Mouse (Mus musculus): ENCODE measurements around the gene Iqce. TPM values are rescaled to one million over a fixed set of nuclear protein-coding genes. Genes with fewer than 3 reads are reported as not detected.

Gene Iqce
- polyA plus RNA-seq, 1 experiment from 2014 or later, result 31.0 TPM

DNA sequence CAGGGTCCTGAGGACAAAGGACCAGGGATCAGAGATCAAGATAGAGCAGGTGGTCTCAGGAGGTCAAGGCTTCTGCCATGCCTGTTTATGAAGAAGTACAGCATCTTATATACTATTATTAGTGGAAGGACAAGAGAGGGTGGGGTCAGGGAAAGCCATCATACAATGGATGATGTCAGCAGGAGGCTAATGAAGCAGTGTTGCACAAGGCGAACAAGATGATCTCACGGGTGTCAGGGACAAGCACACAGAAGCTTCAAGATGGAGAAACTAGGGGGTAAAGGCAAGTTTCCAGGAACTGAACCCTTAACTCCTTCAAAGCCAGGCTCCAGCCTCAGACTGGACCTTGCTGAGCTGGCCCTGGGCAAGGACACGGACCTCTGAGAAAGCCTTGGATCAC lies 19.9 kb upstream of the Iqce start:
- DNase-seq (ENCODE audit: low spot score) (no peak), ATAC-seq (replicated peaks; ENCODE audit: low FRiP score) (no peak)
- Histone ChIP-seq H3K4me2 (ENCODE audit: low read depth, low read length, severe bottlenecking) (no peak overlapping the region), H3K9ac (ENCODE audit: low read length) (no peak overlapping the region), H3K4me1 (replicated peaks; ENCODE audit: control insufficient read depth, insufficient read depth, low read length) (no peaks in the 10 kb centered on the region), H3K9me3 (ENCODE audit: control insufficient read depth, low read length) (no peaks in the 10 kb centered on the region), H3K36me3 (ENCODE audit: control insufficient read depth, insufficient read depth, low read length) (peaks cover 6% of the 10 kb centered on the region), H3K27me3 (ENCODE audit: control insufficient read depth, insufficient read depth, low read length) (no peaks in the 10 kb centered on the region), H3K4me3 (ENCODE audit: low read depth, low read length) (no peak overlapping the region), H3K27ac (ENCODE audit: low read depth, low read length) (no peak overlapping the region)
- 73% methylated on average over 3 of the region's 3 CpGs for WGBS

DNA sequence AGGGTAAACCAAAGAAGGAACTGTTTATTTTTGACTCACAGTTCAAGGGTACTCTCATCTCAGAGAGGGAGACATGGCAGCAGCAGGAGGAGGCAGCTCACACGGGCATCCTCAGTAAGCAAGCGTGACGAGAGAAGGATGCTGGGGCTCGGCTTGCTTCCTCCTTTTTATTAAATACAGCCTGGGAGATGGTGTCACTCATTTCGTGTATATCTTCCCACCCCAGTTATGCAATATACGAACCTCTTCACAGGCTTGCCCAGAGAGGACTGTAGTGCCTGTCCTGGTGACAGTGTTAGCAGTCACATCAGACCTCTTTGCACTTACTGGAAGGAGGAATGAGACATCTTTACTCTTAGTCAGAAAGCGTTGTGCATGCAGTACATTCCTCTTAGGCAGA lies 18.6 kb upstream of the Iqce start:
- 83% methylated on average over 7 of the region's 7 CpGs for WGBS
- H3K27me3 ChIP-seq (ENCODE audit: control insufficient read depth, insufficient read depth, low read length), result no peaks in the 10 kb centered on the region
- H3K4me2 ChIP-seq (ENCODE audit: low read depth, low read length, severe bottlenecking), result no peak overlapping the region
- no peak overlapping the region for H3K9ac ChIP-seq (ENCODE audit: low read length)
- no peak overlapping the region for H3K27ac ChIP-seq (ENCODE audit: low read depth, low read length)
- no peaks in the 10 kb centered on the region for H3K4me1 ChIP-seq (replicated peaks; ENCODE audit: control insufficient read depth, insufficient read depth, low read length)
- H3K4me3 ChIP-seq (ENCODE audit: low read depth, low read length), result no peak overlapping the region
- no peaks in the 10 kb centered on the region for H3K9me3 ChIP-seq (ENCODE audit: control insufficient read depth, low read length)
- DNase-seq (ENCODE audit: low spot score) (no peak), ATAC-seq (replicated peaks; ENCODE audit: low FRiP score) (no peak)
- H3K36me3 ChIP-seq (ENCODE audit: control insufficient read depth, insufficient read depth, low read length), result peaks cover 6% of the 10 kb centered on the region

DNA sequence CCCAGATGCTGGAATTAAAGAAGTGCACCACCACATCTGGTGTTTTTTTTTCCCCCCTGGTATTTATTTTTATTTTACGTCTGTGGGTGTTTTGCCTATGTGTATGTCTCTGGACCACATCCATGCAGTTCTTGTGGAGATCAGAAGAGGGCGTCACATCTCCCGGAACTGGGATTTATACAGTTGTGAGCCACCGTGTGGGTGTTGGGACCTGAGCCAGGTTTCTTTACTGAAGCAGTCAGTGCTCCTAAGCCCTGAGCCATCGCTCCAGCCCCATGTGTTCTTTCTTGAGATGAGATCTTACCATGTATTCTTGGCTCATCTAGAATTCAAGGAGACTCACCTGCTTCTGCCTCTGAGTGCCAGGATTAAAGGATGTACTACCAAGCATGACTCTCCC lies 8.9 kb upstream of the Iqce start:
- Histone ChIP-seq H3K4me3 (ENCODE audit: low read depth, low read length) (no peak overlapping the region), H3K4me2 (ENCODE audit: low read depth, low read length, severe bottlenecking) (no peak overlapping the region), H3K27ac (ENCODE audit: low read depth, low read length) (no peak overlapping the region), H3K4me1 (replicated peaks; ENCODE audit: control insufficient read depth, insufficient read depth, low read length) (no peaks in the 10 kb centered on the region), H3K9me3 (ENCODE audit: control insufficient read depth, low read length) (no peaks in the 10 kb centered on the region), H3K27me3 (ENCODE audit: control insufficient read depth, insufficient read depth, low read length) (no peaks in the 10 kb centered on the region), H3K9ac (ENCODE audit: low read length) (no peak overlapping the region), H3K36me3 (ENCODE audit: control insufficient read depth, insufficient read depth, low read length) (peaks cover 3% of the 10 kb centered on the region; the same call in 1 of the 2 replicates)
- DNase-seq (ENCODE audit: low spot score), result no peak
- ATAC-seq (replicated peaks; ENCODE audit: low FRiP score), result no peak
- WGBS, result 83% methylated on average over 5 of the region's 5 CpGs

DNA sequence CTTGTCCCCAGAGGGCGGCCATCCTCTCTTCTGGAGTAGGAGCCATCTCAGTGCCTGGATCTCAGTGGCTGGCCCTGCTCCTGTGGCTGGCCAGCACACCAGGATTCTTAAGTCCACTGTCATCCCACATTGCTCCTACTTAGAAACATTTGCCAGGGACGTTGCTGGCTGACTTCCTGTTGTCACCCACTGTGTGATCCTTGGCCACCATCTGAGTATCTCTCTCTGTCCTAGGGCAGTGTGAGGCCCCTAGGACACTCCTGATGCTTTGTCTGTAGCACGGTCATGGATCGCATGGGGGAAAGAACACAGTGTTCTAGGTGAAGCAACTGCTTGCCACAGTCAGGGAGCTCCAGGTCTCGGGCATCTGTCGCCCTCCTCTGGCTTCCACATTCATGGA lies 8.1 kb upstream of the Iqce start:
- H3K9me3 ChIP-seq (ENCODE audit: control insufficient read depth, low read length), result no peaks in the 10 kb centered on the region
- H3K36me3 ChIP-seq (ENCODE audit: control insufficient read depth, insufficient read depth, low read length), result peaks cover 3% of the 10 kb centered on the region; the same call in 1 of the 2 replicates
- peaks cover 2% of the 10 kb centered on the region; the same call in 1 of the 2 replicates for H3K4me1 ChIP-seq (replicated peaks; ENCODE audit: control insufficient read depth, insufficient read depth, low read length)
- WGBS, result 93% methylated on average over 6 of the region's 6 CpGs
- ATAC-seq (replicated peaks; ENCODE audit: low FRiP score) (no peak), DNase-seq (ENCODE audit: low spot score) (no peak)
- H3K27me3 ChIP-seq (ENCODE audit: control insufficient read depth, insufficient read depth, low read length), result no peaks in the 10 kb centered on the region
- H3K27ac ChIP-seq (ENCODE audit: low read depth, low read length), result no peak overlapping the region
- H3K9ac ChIP-seq (ENCODE audit: low read length), result no peak overlapping the region
- no peak overlapping the region for H3K4me2 ChIP-seq (ENCODE audit: low read depth, low read length, severe bottlenecking)
- no peak overlapping the region for H3K4me3 ChIP-seq (ENCODE audit: low read depth, low read length)

DNA sequence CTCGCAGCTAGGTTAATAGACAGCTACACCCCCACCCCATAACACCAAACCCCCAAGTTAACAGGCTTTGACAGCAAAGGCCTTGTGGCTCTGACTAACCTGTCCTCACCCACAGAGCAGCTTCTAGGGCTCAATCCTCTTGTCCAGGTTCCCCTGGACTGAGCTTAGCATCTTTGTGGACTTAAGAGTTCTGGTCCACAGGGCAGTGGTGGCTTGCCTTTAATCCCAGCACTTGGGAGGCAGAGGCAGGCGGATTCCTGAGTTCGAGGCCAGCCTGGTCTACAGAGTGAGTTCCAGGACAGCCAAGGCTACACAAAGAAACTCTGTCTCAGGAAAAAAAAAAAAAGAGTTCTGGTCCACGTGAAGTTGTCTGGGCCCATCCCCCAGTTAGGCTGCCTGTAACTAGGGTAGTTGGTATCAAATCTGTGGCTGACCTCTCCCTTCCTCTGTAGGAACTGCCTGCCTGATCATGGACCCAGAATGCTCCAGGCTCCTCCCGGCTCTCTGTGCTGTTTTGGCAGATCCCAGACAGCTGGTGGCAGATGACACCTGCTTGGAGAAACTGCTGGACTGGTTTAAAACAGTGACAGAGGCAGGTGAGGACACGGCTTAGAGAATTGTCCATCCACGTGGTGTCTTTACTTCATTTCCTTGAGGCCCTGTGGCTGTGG lies 3.5 kb upstream of the Iqce start:
- DNase-seq (ENCODE audit: low spot score) (no peak), ATAC-seq (replicated peaks; ENCODE audit: low FRiP score) (no peak)
- 61% methylated on average over 7 of the region's 7 CpGs for WGBS
- H3K9me3 ChIP-seq (ENCODE audit: control insufficient read depth, low read length), result no peaks in the 10 kb centered on the region
- H3K9ac ChIP-seq (ENCODE audit: low read length), result peak overlapping the region; percentile 69
- no peaks in the 10 kb centered on the region for H3K27me3 ChIP-seq (ENCODE audit: control insufficient read depth, insufficient read depth, low read length)
- H3K4me1 ChIP-seq (replicated peaks; ENCODE audit: control insufficient read depth, insufficient read depth, low read length), result peaks cover 13% of the 10 kb centered on the region
- H3K4me3 ChIP-seq (ENCODE audit: low read depth, low read length), result peak overlapping the region; percentile 65
- H3K4me2 ChIP-seq (ENCODE audit: low read depth, low read length, severe bottlenecking), result peak overlapping the region; percentile 74
- no peaks in the 10 kb centered on the region for H3K36me3 ChIP-seq (ENCODE audit: control insufficient read depth, insufficient read depth, low read length)
- H3K27ac ChIP-seq (ENCODE audit: low read depth, low read length), result no peak overlapping the region

DNA sequence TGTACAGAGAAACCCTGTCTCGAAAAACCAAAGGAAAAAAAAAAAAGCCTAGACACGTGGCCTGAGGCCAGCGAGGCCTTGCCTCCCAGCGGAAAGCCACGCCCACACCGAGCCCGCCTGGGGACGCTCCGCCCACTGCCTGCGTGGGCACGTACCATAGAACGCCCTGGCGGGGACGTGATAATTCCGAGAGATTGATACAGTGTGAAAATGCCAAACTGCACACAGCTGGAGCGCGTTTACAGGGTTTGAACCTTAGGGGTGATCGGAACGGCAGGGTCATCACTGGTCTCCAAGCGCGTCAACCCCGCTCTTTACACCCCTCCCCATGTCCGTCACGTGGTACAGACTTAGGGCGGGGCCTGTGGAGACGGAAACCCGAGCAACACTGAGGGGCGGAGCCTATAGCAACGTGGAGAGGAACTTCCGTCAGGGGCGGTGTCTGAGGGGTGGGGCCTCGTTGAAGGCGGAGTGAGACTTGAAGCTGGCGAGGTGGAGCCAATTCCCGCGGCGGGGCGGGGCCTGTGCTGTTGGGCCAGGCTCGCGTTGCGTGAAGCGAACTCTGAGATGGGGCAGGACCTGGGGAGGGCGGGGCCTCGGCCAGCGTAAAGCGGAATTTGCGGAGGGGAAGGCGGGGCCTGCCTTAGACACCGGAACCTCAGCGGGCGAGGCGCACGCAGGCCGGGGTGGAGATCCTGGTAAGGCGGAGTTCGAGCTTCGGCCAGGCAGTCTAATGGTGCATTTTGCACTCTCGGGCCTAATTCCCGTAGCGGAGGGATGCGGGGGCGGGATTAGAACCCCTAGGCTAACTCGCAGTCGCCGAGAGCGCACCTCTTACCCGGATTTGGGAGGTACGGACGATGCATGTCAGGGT lies 2.4 kb upstream of the Iqce start, which contains the start of gene Brat1:
TSS of gene Brat1 (plus strand) at position 634 of the 874 bp plus-strand sequence.
- H3K4me1 ChIP-seq (replicated peaks; ENCODE audit: control insufficient read depth, insufficient read depth, low read length), result peaks cover 13% of the 10 kb centered on the region

DNA sequence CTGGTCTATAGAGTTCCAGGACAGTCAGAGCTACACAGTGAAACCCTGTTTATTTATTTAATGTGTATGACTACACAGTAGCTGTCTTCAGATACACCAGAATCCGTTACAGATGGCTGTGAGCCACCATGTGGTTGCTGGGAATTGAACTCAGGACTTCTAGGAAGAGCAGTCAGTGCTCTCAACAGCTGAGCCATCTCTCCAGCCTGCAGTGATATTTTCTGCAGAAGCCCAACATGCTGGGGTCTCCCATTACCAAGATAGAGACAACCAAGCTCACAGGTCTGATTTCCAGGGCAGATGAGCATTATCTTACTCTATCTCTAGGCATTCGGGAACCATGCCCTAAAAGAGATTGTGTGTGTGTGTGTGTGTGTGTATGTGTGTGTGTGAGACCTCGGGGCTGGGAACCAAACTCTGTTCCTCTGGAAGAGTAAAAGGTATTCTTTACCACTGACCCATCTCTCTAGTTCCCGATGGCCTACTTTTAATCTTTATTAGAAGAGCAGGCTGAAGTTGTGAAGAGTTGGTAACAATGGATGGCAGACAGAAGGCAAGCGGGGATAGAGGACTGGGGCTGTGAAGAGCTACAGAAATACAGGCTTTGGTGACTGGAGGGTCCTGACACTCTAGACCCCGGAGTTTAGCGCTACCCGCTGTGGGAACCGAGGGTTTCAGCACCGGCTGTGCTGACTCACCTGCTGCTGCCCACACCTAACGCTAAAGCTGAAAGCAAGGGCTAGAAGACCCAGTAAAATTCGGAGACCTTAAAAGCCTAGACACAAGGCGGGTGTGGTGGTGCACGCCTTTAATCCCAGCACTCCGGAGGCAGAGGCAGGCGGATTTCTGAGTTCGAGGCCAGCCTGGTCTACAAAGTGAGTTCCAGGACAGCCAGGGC lies 1.6 kb upstream of the Iqce start:
- 38% methylated on average over 17 of the region's 17 CpGs for WGBS
- peak overlapping the region; percentile 48 for H3K4me2 ChIP-seq (ENCODE audit: low read depth, low read length, severe bottlenecking)
- H3K27ac ChIP-seq (ENCODE audit: low read depth, low read length), result no peak overlapping the region
- H3K36me3 ChIP-seq (ENCODE audit: control insufficient read depth, insufficient read depth, low read length), result no peaks in the 10 kb centered on the region
- no peaks in the 10 kb centered on the region for H3K27me3 ChIP-seq (ENCODE audit: control insufficient read depth, insufficient read depth, low read length)
- peaks cover 13% of the 10 kb centered on the region for H3K4me1 ChIP-seq (replicated peaks; ENCODE audit: control insufficient read depth, insufficient read depth, low read length)
- DNase-seq (ENCODE audit: low spot score) (peak; percentile 55), ATAC-seq (replicated peaks; ENCODE audit: low FRiP score) (no peak)
- no peak overlapping the region for H3K9ac ChIP-seq (ENCODE audit: low read length)
- H3K9me3 ChIP-seq (ENCODE audit: control insufficient read depth, low read length), result no peaks in the 10 kb centered on the region
- H3K4me3 ChIP-seq (ENCODE audit: low read depth, low read length), result peak overlapping the region; percentile 65; the same call in 1 of the 2 replicates

More for the DNA sequence above, 2.4 kb upstream of the Iqce start, which contains the start of gene Brat1:
- ATAC-seq (replicated peaks; ENCODE audit: low FRiP score) (peak; percentile 90), DNase-seq (ENCODE audit: low spot score) (peak; percentile 100)
- Histone ChIP-seq H3K36me3 (ENCODE audit: control insufficient read depth, insufficient read depth, low read length) (no peaks in the 10 kb centered on the region), H3K27me3 (ENCODE audit: control insufficient read depth, insufficient read depth, low read length) (no peaks in the 10 kb centered on the region), H3K4me3 (ENCODE audit: low read depth, low read length) (peak within 1 kb of the TSS; percentile 65), H3K9ac (ENCODE audit: low read length) (peak within 1 kb of the TSS; percentile 70), H3K4me2 (ENCODE audit: low read depth, low read length, severe bottlenecking) (peak within 1 kb of the TSS; percentile 74), H3K9me3 (ENCODE audit: control insufficient read depth, low read length) (no peaks in the 10 kb centered on the region), H3K27ac (ENCODE audit: low read depth, low read length) (peak within 1 kb of the TSS; percentile 73)
- under 1% methylated on average over 69 of the region's 69 CpGs for WGBS

DNA sequence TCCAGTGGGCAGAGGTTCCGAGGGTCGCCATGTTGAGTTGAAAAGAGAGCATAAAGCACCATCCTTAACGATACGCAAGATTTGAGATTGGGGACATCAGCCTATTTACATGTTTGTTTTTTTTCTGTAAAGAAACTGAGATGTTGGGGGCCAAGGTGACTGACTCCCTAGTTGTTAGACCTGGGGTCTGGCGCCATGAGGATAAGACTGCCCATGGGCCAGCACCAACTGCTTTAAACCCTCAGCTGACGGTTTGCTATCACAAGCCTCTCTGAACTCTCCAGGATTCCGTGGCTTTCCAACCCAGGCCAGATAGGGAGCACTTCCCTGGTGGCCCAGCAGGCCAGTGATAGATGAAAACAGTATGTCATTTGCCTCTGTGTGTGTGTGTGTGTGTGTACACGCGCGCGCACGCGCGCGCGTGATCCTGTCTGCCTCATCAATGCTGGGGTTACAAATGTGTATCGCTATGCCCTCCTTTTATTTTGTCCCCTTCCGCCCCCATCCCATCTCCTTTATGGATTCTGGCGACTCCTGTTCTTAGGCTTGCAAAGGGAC lies 519 bp upstream of the Iqce start:
- peak overlapping the region; percentile 0; the same call in 1 of the 2 replicates for H3K27ac ChIP-seq (ENCODE audit: low read depth, low read length)
- no peaks in the 10 kb centered on the region for H3K27me3 ChIP-seq (ENCODE audit: control insufficient read depth, insufficient read depth, low read length)
- peak overlapping the region; percentile 83 for H3K4me3 ChIP-seq (ENCODE audit: low read depth, low read length)
- ATAC-seq (replicated peaks; ENCODE audit: low FRiP score) (no peak), DNase-seq (ENCODE audit: low spot score) (no peak)
- WGBS, result 64% methylated on average over 19 of the region's 19 CpGs
- no peaks in the 10 kb centered on the region for H3K9me3 ChIP-seq (ENCODE audit: control insufficient read depth, low read length)
- peak overlapping the region; percentile 83 for H3K9ac ChIP-seq (ENCODE audit: low read length)
- H3K36me3 ChIP-seq (ENCODE audit: control insufficient read depth, insufficient read depth, low read length), result no peaks in the 10 kb centered on the region; the same call in 1 of the 2 replicates
- H3K4me1 ChIP-seq (replicated peaks; ENCODE audit: control insufficient read depth, insufficient read depth, low read length), result peaks cover 13% of the 10 kb centered on the region
- H3K4me2 ChIP-seq (ENCODE audit: low read depth, low read length, severe bottlenecking), result peak overlapping the region; percentile 90

Data from forebrain, embryonic 11.5 days (tissue).